Mouse (Mus musculus) NIH3T3 (cell line): ENCODE measurements around the gene Gm44503.
A peak's percentile ranks its signal among the peaks of the same experiment; 100 is the strongest.

Source experiments
- DNase-seq: peaks from one replicate; pipeline ENCODE4 v3.0.0-alpha.2; 2012; ENCODE audit warnings: low read depth

Gene Gm44503

GRCm38 (mm10) chr9:73030443-73030842, 71.8 kb downstream of the Gm44503 start:
- no peak for DNase-seq

GRCm38 (mm10) chr9:73031421-73031820, 72.8 kb downstream of the Gm44503 start:
- DNase-seq, result no peak

- no peak for DNase-seq
These were observed 74.8 kb downstream of the Gm44503 start for GRCm38 (mm10) chr9:73033406-73033805.

- peak; percentile 88 for DNase-seq
These were observed 80.7 kb downstream of the Gm44503 start for GRCm38 (mm10) chr9:73039222-73039945.

GRCm38 (mm10) chr9:73040080-73040479, 81.4 kb downstream of the Gm44503 start, which contains the start of gene Pigb:
Gene Pigb, minus strand, starts transcription at chr9:73040378.
- no peak for DNase-seq

- DNase-seq, result peak; percentile 88
These were observed 85.8 kb downstream of the Gm44503 start, which contains the start of gene Rab27a for GRCm38 (mm10) chr9:73044146-73045079. Gene Rab27a, plus strand, starts transcription at chr9:73044854.

- peak; percentile 11 for DNase-seq
These were observed 86.6 kb downstream of the Gm44503 start for GRCm38 (mm10) chr9:73045204-73045603.

GRCm38 (mm10) chr9:73045711-73046110, 87.1 kb downstream of the Gm44503 start:
- DNase-seq, result no peak

GRCm38 (mm10) chr9:73047906-73048305, 89.3 kb downstream of the Gm44503 start:
- DNase-seq, result peak; percentile 7

GRCm38 (mm10) chr9:73048927-73049326, 90.3 kb downstream of the Gm44503 start:
- no peak for DNase-seq

GRCm38 (mm10) chr9:73049833-73050232, 91.2 kb downstream of the Gm44503 start:
- no peak for DNase-seq

- DNase-seq, result no peak
These were observed 92.0 kb downstream of the Gm44503 start for GRCm38 (mm10) chr9:73050606-73051005.

- no peak for DNase-seq
These were observed 96.8 kb downstream of the Gm44503 start for GRCm38 (mm10) chr9:73055441-73055911.

GRCm38 (mm10) chr9:73059224-73059623, 100.6 kb downstream of the Gm44503 start:
- DNase-seq, result no peak

GRCm38 (mm10) chr9:73063621-73064290, 105.1 kb downstream of the Gm44503 start:
- DNase-seq, result peak; percentile 17
